Mouse (Mus musculus): Measurements from ENCODE around the gene Gm28038. TPM values are rescaled to one million over a fixed set of nuclear protein-coding genes. Genes with fewer than 3 reads are reported as not detected.

Gm28038 gene
- polyA plus RNA-seq, 1 experiment from 2014 or later, result not detected

GRCm38 (mm10) chr2:30243391-30243790 is 37.5 kb upstream of the Gm28038 start:
- H3K9me3 ChIP-seq (ENCODE audit: control insufficient read depth, low read length), result no peaks in the 10 kb centered on the region
- H3K4me2 ChIP-seq (replicated peaks), result no peak overlapping the region
- DNase-seq (ENCODE audit: low spot score), result no peak
- no peaks in the 10 kb centered on the region for H3K27me3 ChIP-seq (ENCODE audit: control insufficient read depth, insufficient read depth, low read length)
- no peak overlapping the region for H3K27ac ChIP-seq
- H3K36me3 ChIP-seq (replicated peaks; ENCODE audit: control insufficient read depth, insufficient read depth), result peaks cover 65% of the 10 kb centered on the region
- no peak overlapping the region for H3K4me3 ChIP-seq (replicated peaks; ENCODE audit: low read length)
- no peak overlapping the region for H3K9ac ChIP-seq
- 93% methylated on average over 4 of the region's 4 CpGs for WGBS
- H3K4me1 ChIP-seq (replicated peaks; ENCODE audit: control insufficient read depth, insufficient read depth, low read length), result peaks cover 19% of the 10 kb centered on the region
- no peak for ATAC-seq (ENCODE audit: low FRiP score)

- Histone ChIP-seq H3K27me3 (ENCODE audit: control insufficient read depth, insufficient read depth, low read length) (no peaks in the 10 kb centered on the region), H3K9me3 (ENCODE audit: control insufficient read depth, low read length) (no peaks in the 10 kb centered on the region), H3K4me2 (replicated peaks) (no peak overlapping the region), H3K4me3 (replicated peaks; ENCODE audit: low read length) (no peak overlapping the region), H3K27ac (no peak overlapping the region), H3K4me1 (replicated peaks; ENCODE audit: control insufficient read depth, insufficient read depth, low read length) (peaks cover 6% of the 10 kb centered on the region; the same call in 1 of the 2 replicates), H3K9ac (no peak overlapping the region), H3K36me3 (replicated peaks; ENCODE audit: control insufficient read depth, insufficient read depth) (peaks cover 78% of the 10 kb centered on the region)
- no peak for DNase-seq (ENCODE audit: low spot score)
- ATAC-seq (ENCODE audit: low FRiP score), result no peak
- 86% methylated on average over 7 of the region's 7 CpGs for WGBS
Measured at GRCm38 (mm10) chr2:30244595-30245178, 36.2 kb upstream of the Gm28038 start.

- Histone ChIP-seq H3K4me1 (replicated peaks; ENCODE audit: control insufficient read depth, insufficient read depth, low read length) (0 out of 2 replicates have a peak, but pooled peaks cover 4% of the 10 kb centered on the region), H3K4me3 (replicated peaks; ENCODE audit: low read length) (no peak overlapping the region), H3K4me2 (replicated peaks) (no peak overlapping the region), H3K27me3 (ENCODE audit: control insufficient read depth, insufficient read depth, low read length) (no peaks in the 10 kb centered on the region), H3K9ac (no peak overlapping the region), H3K36me3 (replicated peaks; ENCODE audit: control insufficient read depth, insufficient read depth) (peaks cover 82% of the 10 kb centered on the region), H3K9me3 (ENCODE audit: control insufficient read depth, low read length) (no peaks in the 10 kb centered on the region), H3K27ac (no peak overlapping the region)
- ATAC-seq (ENCODE audit: low FRiP score) (no peak), DNase-seq (ENCODE audit: low spot score) (no peak)
- 91% methylated on average over 5 of the region's 5 CpGs for WGBS
Measured at GRCm38 (mm10) chr2:30247036-30247435, 33.8 kb upstream of the Gm28038 start.

- Histone ChIP-seq H3K9me3 (ENCODE audit: control insufficient read depth, low read length) (no peaks in the 10 kb centered on the region), H3K27ac (no peak overlapping the region), H3K4me3 (replicated peaks; ENCODE audit: low read length) (no peak overlapping the region), H3K4me1 (replicated peaks; ENCODE audit: control insufficient read depth, insufficient read depth, low read length) (0 out of 2 replicates have a peak, but pooled peaks cover under 1% of the 10 kb centered on the region), H3K4me2 (replicated peaks) (no peak overlapping the region), H3K9ac (no peak overlapping the region), H3K36me3 (replicated peaks; ENCODE audit: control insufficient read depth, insufficient read depth) (peaks cover 78% of the 10 kb centered on the region), H3K27me3 (ENCODE audit: control insufficient read depth, insufficient read depth, low read length) (no peaks in the 10 kb centered on the region)
- 63% methylated on average over 4 of the region's 4 CpGs for WGBS
- ATAC-seq (ENCODE audit: low FRiP score), result no peak
- DNase-seq (ENCODE audit: low spot score), result no peak
Measured at GRCm38 (mm10) chr2:30247681-30248080, 33.2 kb upstream of the Gm28038 start.

- 91% methylated on average over 3 of the region's 3 CpGs for WGBS
- Histone ChIP-seq H3K36me3 (replicated peaks; ENCODE audit: control insufficient read depth, insufficient read depth) (peaks cover 63% of the 10 kb centered on the region), H3K4me3 (replicated peaks; ENCODE audit: low read length) (no peak overlapping the region), H3K27me3 (ENCODE audit: control insufficient read depth, insufficient read depth, low read length) (no peaks in the 10 kb centered on the region), H3K9me3 (ENCODE audit: control insufficient read depth, low read length) (no peaks in the 10 kb centered on the region), H3K4me2 (replicated peaks) (no peak overlapping the region), H3K4me1 (replicated peaks; ENCODE audit: control insufficient read depth, insufficient read depth, low read length) (no peaks in the 10 kb centered on the region), H3K27ac (no peak overlapping the region), H3K9ac (no peak overlapping the region)
- ATAC-seq (ENCODE audit: low FRiP score), result no peak
- no peak for DNase-seq (ENCODE audit: low spot score)
Measured at GRCm38 (mm10) chr2:30249182-30249581, 31.7 kb upstream of the Gm28038 start.

GRCm38 (mm10) chr2:30250166-30251128 is 30.4 kb upstream of the Gm28038 start:
- no peak overlapping the region for H3K27ac ChIP-seq
- ATAC-seq (ENCODE audit: low FRiP score), result no peak
- 89% methylated on average over 10 of the region's 10 CpGs for WGBS
- no peaks in the 10 kb centered on the region for H3K27me3 ChIP-seq (ENCODE audit: control insufficient read depth, insufficient read depth, low read length)
- H3K9me3 ChIP-seq (ENCODE audit: control insufficient read depth, low read length), result no peaks in the 10 kb centered on the region
- H3K4me1 ChIP-seq (replicated peaks; ENCODE audit: control insufficient read depth, insufficient read depth, low read length), result no peaks in the 10 kb centered on the region
- no peak overlapping the region for H3K9ac ChIP-seq
- H3K36me3 ChIP-seq (replicated peaks; ENCODE audit: control insufficient read depth, insufficient read depth), result peaks cover 65% of the 10 kb centered on the region
- DNase-seq (ENCODE audit: low spot score), result no peak
- no peak overlapping the region for H3K4me3 ChIP-seq (replicated peaks; ENCODE audit: low read length)
- no peak overlapping the region for H3K4me2 ChIP-seq (replicated peaks)

GRCm38 (mm10) chr2:30251417-30252104 is 29.3 kb upstream of the Gm28038 start:
- Histone ChIP-seq H3K27me3 (ENCODE audit: control insufficient read depth, insufficient read depth, low read length) (no peaks in the 10 kb centered on the region), H3K4me3 (replicated peaks; ENCODE audit: low read length) (no peak overlapping the region), H3K27ac (no peak overlapping the region), H3K4me2 (replicated peaks) (no peak overlapping the region), H3K9me3 (ENCODE audit: control insufficient read depth, low read length) (no peaks in the 10 kb centered on the region), H3K36me3 (replicated peaks; ENCODE audit: control insufficient read depth, insufficient read depth) (peaks cover 71% of the 10 kb centered on the region), H3K9ac (no peak overlapping the region), H3K4me1 (replicated peaks; ENCODE audit: control insufficient read depth, insufficient read depth, low read length) (no peaks in the 10 kb centered on the region)
- no peak for DNase-seq (ENCODE audit: low spot score)
- no peak for ATAC-seq (ENCODE audit: low FRiP score)
- 85% methylated on average over 5 of the region's 5 CpGs for WGBS

GRCm38 (mm10) chr2:30252521-30252920 is 28.3 kb upstream of the Gm28038 start:
- H3K27ac ChIP-seq, result no peak overlapping the region
- no peak overlapping the region for H3K4me3 ChIP-seq (replicated peaks; ENCODE audit: low read length)
- H3K9ac ChIP-seq, result no peak overlapping the region
- H3K27me3 ChIP-seq (ENCODE audit: control insufficient read depth, insufficient read depth, low read length), result no peaks in the 10 kb centered on the region
- no peaks in the 10 kb centered on the region for H3K4me1 ChIP-seq (replicated peaks; ENCODE audit: control insufficient read depth, insufficient read depth, low read length)
- H3K4me2 ChIP-seq (replicated peaks), result no peak overlapping the region
- 70% methylated on average over 3 of the region's 3 CpGs for WGBS
- H3K9me3 ChIP-seq (ENCODE audit: control insufficient read depth, low read length), result no peaks in the 10 kb centered on the region
- DNase-seq (ENCODE audit: low spot score) (no peak), ATAC-seq (ENCODE audit: low FRiP score) (no peak)
- H3K36me3 ChIP-seq (replicated peaks; ENCODE audit: control insufficient read depth, insufficient read depth), result peaks cover 74% of the 10 kb centered on the region

- 84% methylated on average over 5 of the region's 5 CpGs for WGBS
- Histone ChIP-seq H3K4me2 (replicated peaks) (no peak overlapping the region), H3K9me3 (ENCODE audit: control insufficient read depth, low read length) (no peaks in the 10 kb centered on the region), H3K36me3 (replicated peaks; ENCODE audit: control insufficient read depth, insufficient read depth) (peaks cover 79% of the 10 kb centered on the region), H3K4me1 (replicated peaks; ENCODE audit: control insufficient read depth, insufficient read depth, low read length) (no peaks in the 10 kb centered on the region), H3K27me3 (ENCODE audit: control insufficient read depth, insufficient read depth, low read length) (no peaks in the 10 kb centered on the region), H3K9ac (no peak overlapping the region), H3K27ac (no peak overlapping the region), H3K4me3 (replicated peaks; ENCODE audit: low read length) (no peak overlapping the region)
- ATAC-seq (ENCODE audit: low FRiP score) (no peak), DNase-seq (ENCODE audit: low spot score) (no peak)
Measured at GRCm38 (mm10) chr2:30253809-30254208, 27.0 kb upstream of the Gm28038 start.

Data from hindbrain, embryonic 14.5 days (tissue).